Mouse (Mus musculus) thymus, adult 18-20 months (tissue): ENCODE measurements around the gene Faap100.
"Not testable (repeated sequence)": the region's sequence is repeated elsewhere in the genome, so short reads cannot be mapped to it uniquely, and the experiment has no call there.

Source experiments
- DNase-seq, 2 experiments: peaks; one replicate each; pipeline ENCODE4 v3.0.0; 2022; ENCODE audit warnings: mixed read lengths in 2 of 2

Gene Faap100

GRCm38 (mm10) chr11:120378611-120379540 lies at the start of gene Faap100:
Gene Faap100 (minus strand): TSS chr11:120378764.
- peak; percentile 80 to 81 for DNase-seq

GRCm38 (mm10) chr11:120426727-120427126 lies 48.2 kb upstream of the Faap100 start:
- DNase-seq: no peak

GRCm38 (mm10) chr11:120423569-120424295 lies 45.2 kb upstream of the Faap100 start:
- DNase-seq: peak in 1 of 2 experiments; percentile 10

GRCm38 (mm10) chr11:120422651-120423568 lies 44.3 kb upstream of the Faap100 start:
- no peak for DNase-seq

- DNase-seq: no peak
These were observed 40.0 kb upstream of the Faap100 start for GRCm38 (mm10) chr11:120418592-120418991.

- no peak for DNase-seq
These were observed 39.3 kb upstream of the Faap100 start for GRCm38 (mm10) chr11:120417852-120418251.

GRCm38 (mm10) chr11:120413621-120414020 lies 35.1 kb upstream of the Faap100 start:
- not testable (repeated sequence) for DNase-seq

- DNase-seq: no peak
These were observed 27.9 kb upstream of the Faap100 start for GRCm38 (mm10) chr11:120406445-120406844.

- DNase-seq: no peak
These were observed 27.3 kb upstream of the Faap100 start for GRCm38 (mm10) chr11:120405867-120406266.

GRCm38 (mm10) chr11:120404814-120405213 lies 26.2 kb upstream of the Faap100 start:
- no peak for DNase-seq

GRCm38 (mm10) chr11:120399319-120399718 lies 20.8 kb upstream of the Faap100 start:
- DNase-seq: no peak

- no peak for DNase-seq
These were observed 19.0 kb upstream of the Faap100 start for GRCm38 (mm10) chr11:120397602-120398001.

- no peak for DNase-seq
These were observed 17.1 kb upstream of the Faap100 start for GRCm38 (mm10) chr11:120395661-120396060.

- no peak for DNase-seq
These were observed 10.0 kb upstream of the Faap100 start for GRCm38 (mm10) chr11:120388580-120388979.

- DNase-seq: no peak
These were observed 8.6 kb upstream of the Faap100 start for GRCm38 (mm10) chr11:120387157-120387556.

GRCm38 (mm10) chr11:120386632-120387031 lies 8.1 kb upstream of the Faap100 start:
- DNase-seq: no peak

- no peak for DNase-seq
These were observed 3.9 kb upstream of the Faap100 start for GRCm38 (mm10) chr11:120382509-120382908.

GRCm38 (mm10) chr11:120381157-120381556 lies 2.6 kb upstream of the Faap100 start:
- no peak for DNase-seq

- DNase-seq: no peak
These were observed 1.7 kb upstream of the Faap100 start for GRCm38 (mm10) chr11:120380271-120380670.

GRCm38 (mm10) chr11:120378031-120378610 lies 443 bp downstream of the Faap100 start:
- DNase-seq: peak; percentile 34 to 49

GRCm38 (mm10) chr11:120377337-120377736 lies 1.2 kb downstream of the Faap100 start:
- DNase-seq: no peak
